Mouse (Mus musculus) heart, embryonic 11.5 days (tissue): ENCODE measurements around the gene Dgkg. TPM values are rescaled to one million over a fixed set of nuclear protein-coding genes. Genes with fewer than 3 reads are reported as not detected.

Experiments
- ATAC-seq: fragments of 200-750 bp; cut with Nextera tagmentation; replicated peaks from 2 replicates; pipeline ENCODE4 v1.8.0; 2017; ENCODE audit warnings: moderate library complexity; ENCODE audit not compliant: insufficient number of reproducible peaks, low FRiP score, low TSS enrichment
- H3K27ac ChIP-seq: fragments of 300-500 bp; sonication (generic); 2 replicates; pipeline ENCODE4 v1.5.1; 2014; ENCODE audit warnings: mild to moderate bottlenecking, low read depth, low read length
- H3K27me3 ChIP-seq: fragments of 300-500 bp; sonication (generic); 2 replicates; pipeline ENCODE4 v1.6.1; 2014; ENCODE audit warnings: mild to moderate bottlenecking, low read length, mixed read lengths; ENCODE audit not compliant: control insufficient read depth, insufficient read depth
- H3K36me3 ChIP-seq: fragments of 300-500 bp; sonication (generic); 2 replicates; pipeline ENCODE4 v1.6.1; 2014; ENCODE audit warnings: mild to moderate bottlenecking, low read length, moderate library complexity, mixed read lengths; ENCODE audit not compliant: control insufficient read depth, insufficient read depth
- H3K4me1 ChIP-seq: fragments of 300-500 bp; sonication (generic); 2 replicates; pipeline ENCODE4 v1.6.1; 2014; ENCODE audit warnings: low read length; ENCODE audit not compliant: control insufficient read depth, insufficient read depth
- H3K4me2 ChIP-seq: fragments of 300-500 bp; sonication (generic); 2 replicates; pipeline ENCODE4 v1.6.1; 2014; ENCODE audit warnings: mild to moderate bottlenecking, moderate library complexity
- H3K4me3 ChIP-seq: fragments of 300-500 bp; sonication (generic); 2 replicates; pipeline ENCODE4 v1.5.1; 2014; ENCODE audit warnings: low read depth, low read length
- H3K9ac ChIP-seq: fragments of 300-500 bp; sonication (generic); 2 replicates; pipeline ENCODE4 v1.6.1; 2014; ENCODE audit warnings: mild to moderate bottlenecking, low read depth, low read length, moderate library complexity
- H3K9me3 ChIP-seq: fragments of 300-500 bp; sonication (generic); replicated peaks from 2 replicates; pipeline ENCODE4 v1.6.1; 2016; ENCODE audit warnings: low read length; ENCODE audit not compliant: control insufficient read depth
- WGBS: fragments of 180-500 bp; shearing (Covaris S2); extraction: QIAGEN DNeasy Blood & Tissue Kit; methylation state at CpG from one replicate; pipeline ENCODE4 v1.1.7; 2014; ENCODE audit not compliant: insufficient replicate concordance; 5-methylcytosine and 5-hydroxymethylcytosine counted together
- polyA plus RNA-seq: library from polyadenylated mRNA; unstranded; fragments of >200 nt; fragmentation: Nextera tagmentation; extraction: Ambion mirVana; gene quantifications from 2 replicates; pipeline ENCODE4 v1.2.1, GENCODE M21; 2014

The Dgkg gene
- polyA plus RNA-seq, 1 experiment from 2014 or later, result 0.44 TPM

- H3K4me3 ChIP-seq, result no peak overlapping the region
- H3K36me3 ChIP-seq, result no peaks in the 10 kb centered on the region
- H3K9me3 ChIP-seq, result no peaks in the 10 kb centered on the region
- WGBS, result 85% methylated on average over 2 of the region's 2 CpGs
- no peaks in the 10 kb centered on the region for H3K27me3 ChIP-seq
- ATAC-seq, result no peak
- no peak overlapping the region for H3K27ac ChIP-seq
- no peak overlapping the region for H3K9ac ChIP-seq
- H3K4me2 ChIP-seq, result no peak overlapping the region
- H3K4me1 ChIP-seq, result 0 out of 2 replicates have a peak, but pooled peaks cover 4% of the 10 kb centered on the region
Measured at GRCm38 (mm10) chr16:22471728-22472127, 185.3 kb downstream of the Dgkg start.

DNA sequence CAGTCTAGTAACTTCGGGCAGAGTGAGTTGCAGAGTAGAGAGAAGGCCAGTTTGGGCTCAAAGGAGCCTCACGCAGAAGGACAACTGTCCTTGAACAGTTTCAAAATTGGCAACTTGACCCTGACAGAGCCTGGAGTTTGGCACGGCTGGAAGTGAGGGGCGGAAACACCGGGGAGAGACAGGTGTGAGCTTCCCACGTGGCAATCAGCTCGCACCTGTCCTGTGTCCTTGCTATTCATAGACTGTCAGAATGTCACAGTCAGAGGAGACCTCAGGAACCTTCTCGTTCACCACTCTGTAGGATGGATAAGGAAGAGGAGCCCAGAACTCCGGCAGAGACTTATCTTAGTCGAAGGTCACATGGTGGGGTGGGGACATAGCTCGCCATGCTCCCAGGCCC lies 187.6 kb downstream of the Dgkg start:
- no peak for ATAC-seq
- Histone ChIP-seq H3K4me2 (no peak overlapping the region), H3K4me1 (no peaks in the 10 kb centered on the region), H3K27ac (no peak overlapping the region), H3K4me3 (no peak overlapping the region), H3K36me3 (no peaks in the 10 kb centered on the region), H3K9ac (no peak overlapping the region), H3K27me3 (no peaks in the 10 kb centered on the region), H3K9me3 (no peaks in the 10 kb centered on the region)
- WGBS, result 54% methylated on average over 11 of the region's 11 CpGs

GRCm38 (mm10) chr16:22467111-22467510 lies 189.9 kb downstream of the Dgkg start:
- 86% methylated on average over 2 of the region's 2 CpGs for WGBS
- Histone ChIP-seq H3K4me2 (no peak overlapping the region), H3K4me1 (no peaks in the 10 kb centered on the region), H3K27ac (no peak overlapping the region), H3K9ac (no peak overlapping the region), H3K9me3 (no peaks in the 10 kb centered on the region), H3K36me3 (no peaks in the 10 kb centered on the region), H3K4me3 (no peak overlapping the region), H3K27me3 (no peaks in the 10 kb centered on the region)
- ATAC-seq, result no peak

DNA sequence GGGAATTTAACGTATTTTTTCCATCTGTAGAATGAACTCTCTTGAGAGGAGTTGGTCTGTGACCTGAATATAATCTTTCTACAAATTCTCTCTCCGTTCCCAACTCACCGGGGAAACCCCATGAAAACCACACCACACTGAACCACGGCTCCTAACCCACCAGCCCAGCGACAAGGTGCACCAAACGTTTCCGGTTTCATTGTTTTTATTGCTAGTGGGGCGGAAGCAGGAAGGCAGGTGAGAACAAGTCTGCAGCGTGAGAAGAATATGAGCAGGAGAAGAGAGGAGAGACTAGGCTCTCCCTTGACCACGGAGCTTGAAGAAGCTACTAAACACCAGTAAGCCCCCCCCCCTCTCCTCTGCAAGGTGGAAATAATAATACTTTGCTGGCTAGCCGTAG lies 190.6 kb downstream of the Dgkg start:
- H3K9me3 ChIP-seq, result no peaks in the 10 kb centered on the region
- 82% methylated on average over 11 of the region's 11 CpGs for WGBS
- H3K27ac ChIP-seq, result no peak overlapping the region
- no peaks in the 10 kb centered on the region for H3K27me3 ChIP-seq
- ATAC-seq, result no peak
- no peak overlapping the region for H3K4me2 ChIP-seq
- H3K36me3 ChIP-seq, result no peaks in the 10 kb centered on the region
- H3K9ac ChIP-seq, result no peak overlapping the region
- H3K4me1 ChIP-seq, result no peaks in the 10 kb centered on the region
- no peak overlapping the region for H3K4me3 ChIP-seq

DNA sequence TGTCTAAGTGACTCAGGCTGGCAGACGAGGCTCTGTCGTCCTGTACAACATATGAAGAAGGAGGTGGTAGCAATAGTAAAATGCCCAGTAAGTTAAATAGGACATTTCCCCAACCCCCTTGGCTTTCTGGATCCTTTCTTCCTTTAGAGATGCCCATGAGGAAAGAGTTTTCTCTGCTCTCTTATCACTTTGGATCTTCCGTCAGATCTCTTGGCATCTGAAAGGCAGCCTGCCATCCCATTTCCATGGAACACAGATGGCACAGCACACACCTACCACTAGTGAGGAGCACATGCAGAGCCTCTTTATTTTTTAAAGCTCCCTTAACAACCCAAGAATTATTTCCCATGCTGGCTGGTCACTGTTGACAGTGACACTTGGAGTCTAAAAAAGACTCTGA lies 194.8 kb downstream of the Dgkg start:
- no peak overlapping the region for H3K27ac ChIP-seq
- H3K9ac ChIP-seq, result no peak overlapping the region
- no peak overlapping the region for H3K4me2 ChIP-seq
- ATAC-seq, result no peak
- no peaks in the 10 kb centered on the region for H3K4me1 ChIP-seq
- WGBS, result 75% methylated on average over 3 of the region's 3 CpGs
- no peaks in the 10 kb centered on the region for H3K9me3 ChIP-seq
- no peaks in the 10 kb centered on the region for H3K27me3 ChIP-seq
- no peak overlapping the region for H3K4me3 ChIP-seq
- H3K36me3 ChIP-seq, result no peaks in the 10 kb centered on the region

GRCm38 (mm10) chr16:22461728-22462127 lies 195.3 kb downstream of the Dgkg start:
- 57% methylated on average over 6 of the region's 6 CpGs for WGBS
- Histone ChIP-seq H3K4me1 (no peaks in the 10 kb centered on the region), H3K4me3 (no peak overlapping the region), H3K27me3 (no peaks in the 10 kb centered on the region), H3K9me3 (no peaks in the 10 kb centered on the region), H3K9ac (no peak overlapping the region), H3K27ac (no peak overlapping the region), H3K4me2 (no peak overlapping the region), H3K36me3 (no peaks in the 10 kb centered on the region)
- no peak for ATAC-seq

GRCm38 (mm10) chr16:22460960-22461359 lies 196.1 kb downstream of the Dgkg start:
- Histone ChIP-seq H3K27me3 (no peaks in the 10 kb centered on the region), H3K9me3 (no peaks in the 10 kb centered on the region), H3K36me3 (no peaks in the 10 kb centered on the region), H3K4me3 (no peak overlapping the region), H3K4me1 (no peaks in the 10 kb centered on the region), H3K4me2 (no peak overlapping the region), H3K9ac (no peak overlapping the region), H3K27ac (no peak overlapping the region)
- 64% methylated on average over 1 of the region's 1 CpGs for WGBS
- ATAC-seq, result no peak

GRCm38 (mm10) chr16:22452082-22452481 lies 204.9 kb downstream of the Dgkg start:
- Histone ChIP-seq H3K36me3 (no peaks in the 10 kb centered on the region), H3K9me3 (no peaks in the 10 kb centered on the region), H3K9ac (no peak overlapping the region), H3K4me2 (no peak overlapping the region), H3K4me3 (no peak overlapping the region), H3K4me1 (no peaks in the 10 kb centered on the region; the same call in 1 of the 2 replicates), H3K27me3 (no peaks in the 10 kb centered on the region), H3K27ac (no peak overlapping the region)
- 67% methylated on average over 9 of the region's 9 CpGs for WGBS
- no peak for ATAC-seq

- no peaks in the 10 kb centered on the region for H3K9me3 ChIP-seq
- no peak for ATAC-seq
- no peaks in the 10 kb centered on the region for H3K36me3 ChIP-seq
- H3K9ac ChIP-seq, result no peak overlapping the region
- no peaks in the 10 kb centered on the region for H3K27me3 ChIP-seq
- H3K4me1 ChIP-seq, result no peaks in the 10 kb centered on the region; the same call in 1 of the 2 replicates
- no peak overlapping the region for H3K27ac ChIP-seq
- H3K4me2 ChIP-seq, result no peak overlapping the region
- WGBS, result 45% methylated on average over 6 of the region's 6 CpGs
- no peak overlapping the region for H3K4me3 ChIP-seq
Measured at GRCm38 (mm10) chr16:22448093-22448492, 208.9 kb downstream of the Dgkg start.
